Mouse (Mus musculus): Measurements from ENCODE around the gene Vopp1. TPM values are rescaled to one million over a fixed set of nuclear protein-coding genes. Genes with fewer than 3 reads are reported as not detected.

Vopp1 gene
- polyA plus RNA-seq, 1 experiment: 12.5 TPM

DNA sequence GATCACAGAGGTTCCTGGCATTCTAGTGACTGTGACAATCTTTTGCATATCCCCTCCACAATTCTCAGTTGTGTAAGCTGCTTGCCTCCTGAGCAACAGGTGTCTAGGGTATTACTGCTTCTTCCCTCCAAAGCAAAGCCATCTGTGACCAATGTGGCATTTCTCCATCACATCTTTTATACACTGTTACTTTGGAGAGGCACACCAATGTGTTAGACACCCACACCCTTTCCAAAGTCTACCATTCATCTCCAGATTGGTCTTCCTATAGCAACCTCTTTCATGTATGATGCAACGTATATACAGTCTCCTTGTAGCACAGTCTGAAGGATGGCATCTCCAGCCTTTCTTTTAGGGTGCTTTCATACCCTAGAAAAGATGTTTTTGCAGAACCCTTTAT is 42.3 kb downstream of the Vopp1 start:
- Histone ChIP-seq H3K4me3 (ENCODE audit: low read depth, low read length) (no peak overlapping the region), H3K36me3 (ENCODE audit: control insufficient read depth, insufficient read depth, low read length) (peaks cover under 1% of the 10 kb centered on the region; the same call in 1 of the 2 replicates), H3K27ac (ENCODE audit: insufficient read depth, low read depth, low read length) (no peak overlapping the region), H3K4me1 (ENCODE audit: control insufficient read depth, insufficient read depth, insufficient read length, low read length) (peaks cover 4% of the 10 kb centered on the region; the same call in 1 of the 2 replicates), H3K27me3 (ENCODE audit: control insufficient read depth, insufficient read depth, low read length) (no peaks in the 10 kb centered on the region)
- TF ChIP-seq CTCF (IDR thresholded peaks at IDR 0.05; ENCODE audit: extremely low read depth, insufficient read length, insufficient replicate concordance, low read depth, low read length) (no peak), POLR2A (IDR thresholded peaks at IDR 0.05; ENCODE audit: low read depth, low read length) (no peak)
- WGBS: 90% methylated on average over 1 of the region's 1 CpGs

DNA sequence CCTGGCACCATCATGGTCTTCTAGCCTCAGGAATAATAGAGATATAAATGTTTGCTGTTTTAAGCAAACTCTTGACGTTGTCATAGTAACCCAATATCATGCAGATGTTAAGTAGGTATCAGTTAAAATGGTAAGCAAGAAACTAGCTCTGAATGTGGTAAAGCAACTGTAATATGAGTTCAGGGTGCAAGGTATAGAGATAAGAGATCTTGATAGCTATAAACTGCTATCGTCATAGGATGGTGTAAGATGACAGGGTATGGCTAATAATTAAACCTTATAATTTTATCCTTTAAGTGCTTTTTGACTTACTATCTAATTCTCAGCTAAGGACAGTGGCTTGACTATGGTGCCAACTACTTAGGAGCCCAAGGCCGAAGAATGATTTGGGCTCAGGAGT is 44.6 kb downstream of the Vopp1 start:
- Histone ChIP-seq H3K4me3 (ENCODE audit: low read depth, low read length) (no peak overlapping the region), H3K4me1 (ENCODE audit: control insufficient read depth, insufficient read depth, insufficient read length, low read length) (peaks cover 4% of the 10 kb centered on the region; the same call in 1 of the 2 replicates), H3K27me3 (ENCODE audit: control insufficient read depth, insufficient read depth, low read length) (no peaks in the 10 kb centered on the region), H3K36me3 (ENCODE audit: control insufficient read depth, insufficient read depth, low read length) (0 out of 2 replicates have a peak, but pooled peaks cover 2% of the 10 kb centered on the region), H3K27ac (ENCODE audit: insufficient read depth, low read depth, low read length) (peak overlapping the region; percentile 45; the same call in 1 of the 2 replicates)
- TF ChIP-seq POLR2A (IDR thresholded peaks at IDR 0.05; ENCODE audit: low read depth, low read length) (no peak), CTCF (IDR thresholded peaks at IDR 0.05; ENCODE audit: extremely low read depth, insufficient read length, insufficient replicate concordance, low read depth, low read length) (no peak)
- WGBS: 33% methylated on average over 3 of the region's 3 CpGs

DNA sequence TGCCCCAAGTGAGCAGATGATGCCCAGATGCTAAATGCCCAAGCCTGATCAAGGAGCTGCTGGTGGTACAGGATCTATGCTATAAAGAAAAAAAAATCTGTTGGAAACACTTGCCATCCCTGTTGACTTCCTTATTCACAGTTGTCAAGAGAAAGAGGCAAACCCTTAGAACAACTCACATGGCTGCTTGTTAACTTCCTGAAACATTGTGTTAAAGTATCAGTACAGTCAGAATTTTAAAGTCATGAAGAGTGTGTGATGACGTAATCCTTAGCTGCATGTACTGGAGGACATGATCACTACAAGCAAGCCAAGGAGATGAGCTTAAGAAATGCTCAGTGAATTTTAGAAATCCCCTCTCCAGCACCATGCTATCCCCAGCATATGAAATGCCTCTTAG is 51.2 kb downstream of the Vopp1 start:
- Histone ChIP-seq H3K27me3 (ENCODE audit: control insufficient read depth, insufficient read depth, low read length) (no peaks in the 10 kb centered on the region), H3K27ac (ENCODE audit: insufficient read depth, low read depth, low read length) (no peak overlapping the region), H3K4me3 (ENCODE audit: low read depth, low read length) (no peak overlapping the region), H3K36me3 (ENCODE audit: control insufficient read depth, insufficient read depth, low read length) (peaks cover 9% of the 10 kb centered on the region; the same call in 1 of the 2 replicates), H3K4me1 (ENCODE audit: control insufficient read depth, insufficient read depth, insufficient read length, low read length) (peaks cover 3% of the 10 kb centered on the region)
- 92% methylated on average over 1 of the region's 1 CpGs for WGBS
- TF ChIP-seq POLR2A (IDR thresholded peaks at IDR 0.05; ENCODE audit: low read depth, low read length) (no peak), CTCF (IDR thresholded peaks at IDR 0.05; ENCODE audit: extremely low read depth, insufficient read length, insufficient replicate concordance, low read depth, low read length) (no peak)

DNA sequence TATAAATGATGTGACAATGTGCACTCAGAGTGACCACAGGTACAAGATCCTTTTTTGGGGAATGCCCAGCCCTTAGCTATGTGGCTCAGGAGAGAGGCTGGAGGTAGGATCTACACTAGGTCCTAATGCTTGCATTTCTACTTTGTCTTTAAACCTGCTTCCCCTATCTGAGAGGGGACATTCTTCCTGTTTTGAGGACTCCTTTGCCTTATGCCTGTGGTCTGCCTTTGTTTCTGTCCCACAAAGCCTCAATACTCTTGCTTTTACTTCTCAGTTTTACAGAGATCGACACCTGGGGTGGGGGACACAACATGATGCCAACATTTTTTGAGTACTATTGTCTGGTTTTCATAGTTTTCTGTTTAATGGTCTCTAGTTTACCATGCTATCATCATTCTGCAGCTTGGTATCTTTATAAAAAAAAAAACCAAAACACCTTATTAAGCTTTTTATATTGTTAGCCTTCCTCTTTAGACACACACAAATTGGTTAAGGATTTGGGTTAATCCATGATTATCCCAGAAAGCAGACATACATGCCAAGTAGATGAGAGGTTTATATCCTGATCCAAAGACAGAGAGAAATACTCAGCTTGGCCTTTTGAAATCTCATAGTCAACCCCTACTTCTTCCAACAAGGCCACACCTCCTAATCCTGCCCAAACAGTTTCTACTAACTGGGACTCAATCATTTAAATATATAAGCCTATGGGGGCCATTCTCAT is 54.3 kb downstream of the Vopp1 start:
- Histone ChIP-seq H3K27me3 (ENCODE audit: control insufficient read depth, insufficient read depth, low read length) (no peaks in the 10 kb centered on the region), H3K4me3 (ENCODE audit: low read depth, low read length) (no peak overlapping the region), H3K4me1 (ENCODE audit: control insufficient read depth, insufficient read depth, insufficient read length, low read length) (peaks cover 11% of the 10 kb centered on the region), H3K27ac (ENCODE audit: insufficient read depth, low read depth, low read length) (no peak overlapping the region), H3K36me3 (ENCODE audit: control insufficient read depth, insufficient read depth, low read length) (peaks cover 7% of the 10 kb centered on the region; the same call in 1 of the 2 replicates)
- TF ChIP-seq CTCF (IDR thresholded peaks at IDR 0.05; ENCODE audit: extremely low read depth, insufficient read length, insufficient replicate concordance, low read depth, low read length) (no peak), POLR2A (IDR thresholded peaks at IDR 0.05; ENCODE audit: low read depth, low read length) (no peak)
- 78% methylated on average over 1 of the region's 1 CpGs for WGBS

DNA sequence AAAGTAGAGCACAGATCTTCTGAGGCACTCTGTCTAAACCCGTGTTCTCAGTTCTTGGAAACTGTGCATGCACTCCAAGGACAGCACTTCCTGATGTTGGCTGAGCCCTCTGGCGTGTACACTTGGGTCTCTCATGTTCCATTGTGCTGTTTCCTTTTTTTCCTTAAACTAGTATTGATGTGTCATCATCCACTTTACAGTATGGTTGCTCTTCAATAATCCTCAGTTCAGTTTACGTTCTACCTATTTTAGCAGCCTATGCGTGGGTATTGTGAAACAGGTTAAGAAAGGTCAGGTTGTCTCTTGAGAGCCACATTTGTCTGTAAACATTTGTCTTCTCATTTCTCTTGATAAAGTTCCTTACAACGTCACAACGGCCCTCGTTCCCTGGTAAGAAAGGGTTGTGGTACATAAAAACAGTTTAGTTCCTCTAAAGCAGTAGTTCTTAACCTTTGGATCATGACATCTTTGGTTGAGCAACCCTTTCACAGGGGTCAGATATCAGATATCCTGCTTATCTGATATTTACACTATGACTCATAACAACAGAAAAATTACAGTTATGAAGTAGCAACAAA is 55.9 kb downstream of the Vopp1 start:
- H3K4me3 ChIP-seq (ENCODE audit: low read depth, low read length): no peak overlapping the region
- H3K4me1 ChIP-seq (ENCODE audit: control insufficient read depth, insufficient read depth, insufficient read length, low read length): peaks cover 11% of the 10 kb centered on the region
- TF ChIP-seq POLR2A (IDR thresholded peaks at IDR 0.05; ENCODE audit: low read depth, low read length): no peak
- no peak for TF ChIP-seq CTCF (IDR thresholded peaks at IDR 0.05; ENCODE audit: extremely low read depth, insufficient read length, insufficient replicate concordance, low read depth, low read length)
- H3K27me3 ChIP-seq (ENCODE audit: control insufficient read depth, insufficient read depth, low read length): no peaks in the 10 kb centered on the region
- H3K27ac ChIP-seq (ENCODE audit: insufficient read depth, low read depth, low read length): peak overlapping the region; percentile 53
- WGBS: 47% methylated on average over 7 of the region's 7 CpGs
- H3K36me3 ChIP-seq (ENCODE audit: control insufficient read depth, insufficient read depth, low read length): peaks cover 2% of the 10 kb centered on the region; the same call in 1 of the 2 replicates

DNA sequence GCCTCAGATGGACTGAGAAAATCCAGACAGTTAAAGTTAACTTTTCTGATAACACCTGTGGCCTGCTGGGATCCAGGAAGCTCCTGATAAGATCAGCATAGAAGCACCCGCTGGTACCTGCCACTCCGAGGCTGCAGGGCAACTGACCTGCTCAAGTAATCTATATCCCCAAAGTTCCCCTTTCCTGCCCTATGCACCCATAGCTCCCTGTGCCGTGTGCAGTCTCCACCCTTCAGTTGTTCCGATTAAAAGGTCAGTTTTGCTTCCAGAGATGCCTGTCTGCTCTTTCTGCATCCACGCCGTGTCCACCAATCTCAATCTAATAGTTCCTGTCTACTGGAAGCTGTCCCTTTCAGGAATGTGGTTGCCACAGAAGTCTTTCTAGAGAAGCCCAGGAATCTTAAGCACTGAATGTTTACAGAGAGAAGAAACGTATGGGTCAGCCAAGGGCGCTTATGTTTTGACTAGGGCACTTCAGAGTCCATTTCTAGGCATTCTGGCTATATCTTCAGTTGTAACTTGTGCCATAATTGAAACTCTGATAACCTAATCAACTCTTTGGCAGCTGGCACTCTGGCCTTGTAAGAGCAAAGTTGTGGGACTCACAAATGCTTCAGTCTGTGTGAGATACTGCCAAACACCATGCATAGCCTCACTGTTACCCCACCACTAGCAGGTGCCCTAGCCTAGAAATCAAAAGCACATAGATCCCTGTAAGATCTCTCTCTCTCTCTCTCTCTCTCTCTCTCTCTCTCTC is 57.7 kb downstream of the Vopp1 start:
- Histone ChIP-seq H3K36me3 (ENCODE audit: control insufficient read depth, insufficient read depth, low read length) (peaks cover 3% of the 10 kb centered on the region; the same call in 1 of the 2 replicates), H3K4me3 (ENCODE audit: low read depth, low read length) (no peak overlapping the region), H3K27ac (ENCODE audit: insufficient read depth, low read depth, low read length) (no peak overlapping the region), H3K4me1 (ENCODE audit: control insufficient read depth, insufficient read depth, insufficient read length, low read length) (peaks cover 11% of the 10 kb centered on the region), H3K27me3 (ENCODE audit: control insufficient read depth, insufficient read depth, low read length) (no peaks in the 10 kb centered on the region)
- no peak for TF ChIP-seq CTCF (IDR thresholded peaks at IDR 0.05; ENCODE audit: extremely low read depth, insufficient read length, insufficient replicate concordance, low read depth, low read length)
- no peak for TF ChIP-seq POLR2A (IDR thresholded peaks at IDR 0.05; ENCODE audit: low read depth, low read length)
- WGBS: 19% methylated on average over 8 of the region's 8 CpGs
